Mouse (Mus musculus): ENCODE measurements around the gene Kctd18. TPM values are rescaled to one million over a fixed set of nuclear protein-coding genes. Genes with fewer than 3 reads are reported as not detected.

The Kctd18 gene
- polyA plus RNA-seq, 2 experiments: 23.3 to 34.0 TPM

DNA sequence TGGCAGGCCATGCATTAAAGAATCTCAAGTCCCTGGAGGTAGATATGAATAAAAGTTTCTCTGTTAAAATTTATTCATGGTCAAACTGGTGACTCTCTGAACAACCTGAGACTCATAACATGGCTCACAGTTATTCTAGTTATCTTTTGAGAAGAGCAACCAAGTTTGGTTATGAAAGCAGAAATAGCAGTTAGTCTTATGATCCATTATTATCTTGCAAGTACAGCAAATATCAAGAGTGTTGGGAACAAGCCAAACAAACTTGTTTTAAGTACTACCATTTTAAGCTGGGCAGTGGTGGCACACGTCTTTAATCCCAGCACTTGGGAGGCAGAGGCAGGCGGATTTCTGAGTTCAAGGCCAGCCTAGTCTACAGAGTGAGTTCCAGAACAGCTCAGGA lies 27.5 kb downstream of the Kctd18 start:
- Histone ChIP-seq H3K27me3 (ENCODE audit: control insufficient read depth, insufficient read depth, low read length) (no peaks in the 10 kb centered on the region), H3K9ac (ENCODE audit: low read depth, low read length, severe bottlenecking) (no peak overlapping the region), H3K27ac (replicated peaks; ENCODE audit: low read depth, low read length) (no peak overlapping the region), H3K4me2 (replicated peaks; ENCODE audit: low read depth, low read length, severe bottlenecking) (no peak overlapping the region), H3K4me3 (replicated peaks; ENCODE audit: low read length) (no peak overlapping the region), H3K9me3 (ENCODE audit: control insufficient read depth, low read length) (no peaks in the 10 kb centered on the region), H3K36me3 (ENCODE audit: control insufficient read depth, insufficient read depth, low read length) (no peaks in the 10 kb centered on the region), H3K4me1 (ENCODE audit: control insufficient read depth, insufficient read depth, low read length) (no peaks in the 10 kb centered on the region)
- ATAC-seq (ENCODE audit: low FRiP score, low read depth): no peak
- WGBS: 68% methylated on average over 2 of the region's 2 CpGs
- no peak for TF ChIP-seq POLR2A (IDR thresholded peaks at IDR 0.05; ENCODE audit: borderline replicate concordance, extremely low read depth, insufficient read depth, insufficient read length)
- no peak for DNase-seq (ENCODE audit: low spot score)

DNA sequence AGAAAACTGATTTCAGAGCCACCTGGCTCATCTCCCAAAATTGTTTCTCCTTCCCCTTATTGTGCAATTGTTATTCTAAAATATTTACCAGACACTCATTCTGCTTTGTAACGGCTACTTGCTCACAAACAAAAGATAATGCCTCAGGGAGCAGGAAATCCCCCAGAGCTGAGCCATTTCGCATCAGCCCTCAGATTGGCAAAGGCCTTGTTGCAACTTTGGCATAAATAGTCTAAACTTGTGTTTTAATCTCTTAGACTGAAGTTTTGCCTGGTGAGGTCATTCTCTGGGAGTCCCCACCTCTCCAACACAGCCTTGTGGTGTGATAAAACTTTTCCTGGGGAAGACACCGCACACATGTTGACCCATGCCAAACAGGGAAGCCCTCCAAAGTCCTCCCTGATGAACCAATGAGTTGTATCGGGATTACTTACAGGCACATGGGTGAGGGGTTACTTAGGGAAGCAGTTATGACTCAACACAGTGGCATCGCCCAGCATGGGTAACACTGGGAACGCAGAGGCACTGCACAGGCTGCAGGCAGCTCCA lies 29.6 kb downstream of the Kctd18 start:
- Histone ChIP-seq H3K4me1 (ENCODE audit: control insufficient read depth, insufficient read depth, low read length) (no peaks in the 10 kb centered on the region), H3K4me3 (replicated peaks; ENCODE audit: low read length) (no peak overlapping the region), H3K4me2 (replicated peaks; ENCODE audit: low read depth, low read length, severe bottlenecking) (no peak overlapping the region), H3K27me3 (ENCODE audit: control insufficient read depth, insufficient read depth, low read length) (no peaks in the 10 kb centered on the region), H3K36me3 (ENCODE audit: control insufficient read depth, insufficient read depth, low read length) (no peaks in the 10 kb centered on the region), H3K9me3 (ENCODE audit: control insufficient read depth, low read length) (no peaks in the 10 kb centered on the region), H3K9ac (ENCODE audit: low read depth, low read length, severe bottlenecking) (no peak overlapping the region), H3K27ac (replicated peaks; ENCODE audit: low read depth, low read length) (no peak overlapping the region)
- 76% methylated on average over 6 of the region's 6 CpGs for WGBS
- no peak for DNase-seq (ENCODE audit: low spot score)
- TF ChIP-seq POLR2A (IDR thresholded peaks at IDR 0.05; ENCODE audit: borderline replicate concordance, extremely low read depth, insufficient read depth, insufficient read length): no peak
- ATAC-seq (ENCODE audit: low FRiP score, low read depth): no peak

DNA sequence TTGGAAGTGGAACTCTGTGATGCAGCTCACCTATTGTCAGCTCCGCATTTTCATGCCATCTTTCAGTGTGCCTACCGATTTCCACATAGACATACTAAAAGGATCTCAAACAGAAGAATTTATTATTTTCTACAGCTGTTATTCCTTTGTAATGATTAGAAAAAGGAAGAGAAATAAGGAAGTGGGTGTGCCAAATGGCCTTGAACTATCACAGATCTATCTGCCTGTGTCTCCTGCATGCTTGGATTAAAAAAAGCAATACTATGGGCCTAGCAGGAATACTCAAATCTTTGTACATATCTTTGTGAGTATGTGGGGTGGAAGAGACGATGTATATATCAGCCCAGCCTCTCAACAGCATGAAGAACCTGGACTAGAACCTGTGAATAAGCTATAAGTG lies 41.9 kb downstream of the Kctd18 start:
- Histone ChIP-seq H3K9ac (ENCODE audit: low read depth, low read length, severe bottlenecking) (no peak overlapping the region), H3K4me1 (ENCODE audit: control insufficient read depth, insufficient read depth, low read length) (no peaks in the 10 kb centered on the region), H3K27me3 (ENCODE audit: control insufficient read depth, insufficient read depth, low read length) (no peaks in the 10 kb centered on the region), H3K36me3 (ENCODE audit: control insufficient read depth, insufficient read depth, low read length) (no peaks in the 10 kb centered on the region), H3K9me3 (ENCODE audit: control insufficient read depth, low read length) (no peaks in the 10 kb centered on the region), H3K27ac (replicated peaks; ENCODE audit: low read depth, low read length) (no peak overlapping the region), H3K4me3 (replicated peaks; ENCODE audit: low read length) (no peak overlapping the region), H3K4me2 (replicated peaks; ENCODE audit: low read depth, low read length, severe bottlenecking) (no peak overlapping the region)
- ATAC-seq (ENCODE audit: low FRiP score, low read depth) (no peak), DNase-seq (ENCODE audit: low spot score) (no peak)
- no peak for TF ChIP-seq POLR2A (IDR thresholded peaks at IDR 0.05; ENCODE audit: borderline replicate concordance, extremely low read depth, insufficient read depth, insufficient read length)
- 88% methylated on average over 3 of the region's 3 CpGs for WGBS

DNA sequence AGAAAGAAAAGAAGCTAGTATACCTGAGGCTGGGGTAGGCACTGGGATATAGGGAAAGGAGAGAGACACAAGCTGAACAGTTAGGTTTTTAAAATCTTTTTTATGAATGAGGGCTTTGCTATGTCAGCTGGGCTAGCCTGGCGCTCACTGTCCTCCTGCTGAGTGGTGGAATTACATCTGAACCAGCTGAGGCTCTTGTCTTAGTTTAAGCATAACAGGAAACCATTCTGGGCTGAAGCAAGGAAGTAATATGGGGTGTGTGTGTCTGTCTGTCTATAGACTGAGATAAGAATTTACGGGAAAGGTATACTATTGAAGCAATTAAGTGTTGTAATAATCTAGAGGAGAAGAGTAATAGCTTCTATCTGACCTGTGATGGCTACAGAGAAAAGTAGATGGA lies 47.2 kb downstream of the Kctd18 start:
- no peak for ATAC-seq (ENCODE audit: low FRiP score, low read depth)
- Histone ChIP-seq H3K4me1 (ENCODE audit: control insufficient read depth, insufficient read depth, low read length) (peaks cover 15% of the 10 kb centered on the region), H3K4me3 (replicated peaks; ENCODE audit: low read length) (no peak overlapping the region), H3K36me3 (ENCODE audit: control insufficient read depth, insufficient read depth, low read length) (no peaks in the 10 kb centered on the region), H3K9ac (ENCODE audit: low read depth, low read length, severe bottlenecking) (no peak overlapping the region), H3K27me3 (ENCODE audit: control insufficient read depth, insufficient read depth, low read length) (no peaks in the 10 kb centered on the region), H3K9me3 (ENCODE audit: control insufficient read depth, low read length) (no peaks in the 10 kb centered on the region), H3K4me2 (replicated peaks; ENCODE audit: low read depth, low read length, severe bottlenecking) (no peak overlapping the region), H3K27ac (replicated peaks; ENCODE audit: low read depth, low read length) (no peak overlapping the region)
- DNase-seq (ENCODE audit: low spot score): no peak
- no peak for TF ChIP-seq POLR2A (IDR thresholded peaks at IDR 0.05; ENCODE audit: borderline replicate concordance, extremely low read depth, insufficient read depth, insufficient read length)
- WGBS: 88% methylated on average over 2 of the region's 2 CpGs

DNA sequence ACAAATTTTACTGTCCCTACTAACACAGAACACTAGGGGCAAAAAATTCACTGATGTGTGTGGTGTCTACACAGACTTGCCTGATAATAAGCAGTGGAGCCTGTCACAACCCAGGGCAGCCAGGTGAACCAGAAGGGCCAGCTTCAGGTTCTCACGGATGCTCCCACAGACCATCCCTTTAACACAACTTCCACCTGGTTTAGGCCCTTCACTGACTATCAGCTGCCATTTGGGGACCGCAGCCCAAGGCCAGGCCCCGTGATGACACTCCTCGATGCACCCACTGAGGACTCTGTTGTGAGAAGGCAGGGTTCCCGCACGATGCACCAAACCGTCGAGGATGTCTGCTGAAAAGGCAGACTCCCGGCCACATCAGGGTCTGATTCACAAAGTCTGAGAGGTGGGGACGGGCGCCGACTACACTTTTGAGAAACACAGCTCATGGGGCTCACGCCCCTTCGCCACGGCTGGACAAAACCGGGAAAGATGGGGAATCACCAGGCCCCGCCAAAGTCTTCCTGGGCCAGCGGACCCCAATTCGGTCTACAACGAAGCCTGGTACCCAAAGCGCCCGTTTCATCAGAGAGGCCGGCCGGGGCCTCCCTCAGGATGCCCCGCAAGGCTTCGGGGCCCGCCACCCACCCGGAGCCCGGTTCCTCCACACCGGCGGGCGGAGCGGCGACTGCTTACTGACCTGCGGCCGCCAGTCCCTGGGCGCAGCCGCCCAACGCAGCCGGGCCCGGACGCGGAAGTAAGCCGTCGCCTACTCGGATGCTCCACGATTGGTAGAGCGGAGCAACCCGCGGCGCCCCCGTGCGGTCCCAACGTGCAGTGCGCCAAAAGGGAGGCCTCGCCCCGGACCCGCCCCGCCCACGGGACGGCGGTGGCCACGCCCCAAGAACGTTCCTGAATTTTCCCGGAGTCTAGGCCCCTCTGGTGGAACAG lies 49.2 kb downstream of the Kctd18 start:
- peak overlapping the region; percentile 61 for H3K27ac ChIP-seq (replicated peaks; ENCODE audit: low read depth, low read length)
- H3K9ac ChIP-seq (ENCODE audit: low read depth, low read length, severe bottlenecking): peak overlapping the region; percentile 78
- H3K4me1 ChIP-seq (ENCODE audit: control insufficient read depth, insufficient read depth, low read length): peaks cover 15% of the 10 kb centered on the region
- ATAC-seq (ENCODE audit: low FRiP score, low read depth) (peak; percentile 96), DNase-seq (ENCODE audit: low spot score) (peak; percentile 91)
- peak; percentile 90; the same call in 1 of the 2 replicates for TF ChIP-seq POLR2A (IDR thresholded peaks at IDR 0.05; ENCODE audit: borderline replicate concordance, extremely low read depth, insufficient read depth, insufficient read length)
- H3K27me3 ChIP-seq (ENCODE audit: control insufficient read depth, insufficient read depth, low read length): no peaks in the 10 kb centered on the region
- 0 out of 2 replicates have a peak, but pooled peaks cover 12% of the 10 kb centered on the region for H3K36me3 ChIP-seq (ENCODE audit: control insufficient read depth, insufficient read depth, low read length)
- no peaks in the 10 kb centered on the region for H3K9me3 ChIP-seq (ENCODE audit: control insufficient read depth, low read length)
- H3K4me2 ChIP-seq (replicated peaks; ENCODE audit: low read depth, low read length, severe bottlenecking): peak overlapping the region; percentile 78
- WGBS: under 1% methylated on average over 64 of the region's 65 CpGs
- H3K4me3 ChIP-seq (replicated peaks; ENCODE audit: low read length): peak overlapping the region; percentile 57
